Mouse (Mus musculus) forebrain, embryonic 13.5 days (tissue): ENCODE measurements around the gene Gm26741. TPM values are rescaled to one million over a fixed set of nuclear protein-coding genes. Genes with fewer than 3 reads are reported as not detected.
"Not testable (repeated sequence)": the region's sequence is repeated elsewhere in the genome, so short reads cannot be mapped to it uniquely, and the experiment has no call there.

Source experiments
- ATAC-seq: fragments of 200-750 bp; cut with Nextera tagmentation; 2 replicates; pipeline ENCODE4 v1.8.0; 2017
- H3K27ac ChIP-seq: fragments of 300-500 bp; sonication (generic); 2 replicates; pipeline ENCODE4 v1.5.1; 2015; ENCODE audit warnings: inconsistent platforms, mild to moderate bottlenecking, moderate library complexity
- H3K27me3 ChIP-seq: fragments of 300-500 bp; sonication (generic); 2 replicates; pipeline ENCODE4 v1.6.1; 2015; ENCODE audit warnings: mild to moderate bottlenecking, inconsistent platforms
- H3K36me3 ChIP-seq: fragments of 300-500 bp; sonication (generic); 2 replicates; pipeline ENCODE4 v1.6.1; 2015; ENCODE audit warnings: mild to moderate bottlenecking, inconsistent platforms; ENCODE audit not compliant: poor library complexity, severe bottlenecking
- H3K4me1 ChIP-seq: fragments of 300-500 bp; sonication (generic); 2 replicates; pipeline ENCODE4 v1.6.1; 2015; ENCODE audit warnings: inconsistent platforms
- H3K4me2 ChIP-seq: fragments of 300-500 bp; sonication (generic); 2 replicates; pipeline ENCODE4 v1.6.1; 2015; ENCODE audit warnings: inconsistent platforms, mild to moderate bottlenecking, moderate library complexity
- H3K4me3 ChIP-seq: fragments of 300-500 bp; sonication (generic); 2 replicates; pipeline ENCODE4 v1.5.1; 2015; ENCODE audit warnings: mild to moderate bottlenecking, inconsistent platforms
- H3K9ac ChIP-seq: fragments of 300-500 bp; sonication (generic); 2 replicates; pipeline ENCODE4 v1.6.1; 2015; ENCODE audit warnings: mild to moderate bottlenecking, inconsistent platforms
- H3K9me3 ChIP-seq: fragments of 300-500 bp; sonication (generic); replicated peaks from 2 replicates; pipeline ENCODE4 v1.6.1; 2016; ENCODE audit warnings: inconsistent platforms
- WGBS: fragments of 180-500 bp; shearing (Covaris S2); methylation state at CpG from one replicate; pipeline ENCODE4 v1.1.7; 2015; 5-methylcytosine and 5-hydroxymethylcytosine counted together
- polyA plus RNA-seq: library from polyadenylated mRNA; unstranded; fragments of >200 nt; fragmentation: Nextera tagmentation; extraction: Ambion mirVana; gene quantifications from 2 replicates; pipeline ENCODE4 v1.2.1, GENCODE M21; 2015

The Gm26741 gene
- polyA plus RNA-seq = not detected in 2 replicates

GRCm38 (mm10) chr10:52358467-52358866, at the start of gene Gm26741:
TSS of gene Gm26741 (plus strand) at chr10:52358767.
- Histone ChIP-seq H3K4me3 (no peak within 1 kb of the TSS), H3K4me2 (no peak within 1 kb of the TSS), H3K9me3 (no peaks in the 10 kb centered on the region), H3K9ac (no peak within 1 kb of the TSS), H3K27me3 (no peaks in the 10 kb centered on the region), H3K4me1 (no peaks in the 10 kb centered on the region), H3K36me3 (peaks cover 10% of the 10 kb centered on the region), H3K27ac (no peak within 1 kb of the TSS)
- WGBS = 87% methylated on average over 2 of the region's 2 CpGs
- ATAC-seq = no peak

GRCm38 (mm10) chr10:52309196-52309595, 49.4 kb upstream of the Gm26741 start:
- H3K9ac ChIP-seq = no peak overlapping the region
- no peaks in the 10 kb centered on the region for H3K27me3 ChIP-seq
- H3K9me3 ChIP-seq = no peaks in the 10 kb centered on the region
- no peak overlapping the region for H3K4me2 ChIP-seq
- WGBS = 93% methylated on average over 8 of the region's 8 CpGs
- H3K36me3 ChIP-seq = peaks cover 30% of the 10 kb centered on the region
- H3K27ac ChIP-seq = no peak overlapping the region
- no peak overlapping the region for H3K4me3 ChIP-seq
- no peaks in the 10 kb centered on the region for H3K4me1 ChIP-seq
- ATAC-seq = no peak

DNA sequence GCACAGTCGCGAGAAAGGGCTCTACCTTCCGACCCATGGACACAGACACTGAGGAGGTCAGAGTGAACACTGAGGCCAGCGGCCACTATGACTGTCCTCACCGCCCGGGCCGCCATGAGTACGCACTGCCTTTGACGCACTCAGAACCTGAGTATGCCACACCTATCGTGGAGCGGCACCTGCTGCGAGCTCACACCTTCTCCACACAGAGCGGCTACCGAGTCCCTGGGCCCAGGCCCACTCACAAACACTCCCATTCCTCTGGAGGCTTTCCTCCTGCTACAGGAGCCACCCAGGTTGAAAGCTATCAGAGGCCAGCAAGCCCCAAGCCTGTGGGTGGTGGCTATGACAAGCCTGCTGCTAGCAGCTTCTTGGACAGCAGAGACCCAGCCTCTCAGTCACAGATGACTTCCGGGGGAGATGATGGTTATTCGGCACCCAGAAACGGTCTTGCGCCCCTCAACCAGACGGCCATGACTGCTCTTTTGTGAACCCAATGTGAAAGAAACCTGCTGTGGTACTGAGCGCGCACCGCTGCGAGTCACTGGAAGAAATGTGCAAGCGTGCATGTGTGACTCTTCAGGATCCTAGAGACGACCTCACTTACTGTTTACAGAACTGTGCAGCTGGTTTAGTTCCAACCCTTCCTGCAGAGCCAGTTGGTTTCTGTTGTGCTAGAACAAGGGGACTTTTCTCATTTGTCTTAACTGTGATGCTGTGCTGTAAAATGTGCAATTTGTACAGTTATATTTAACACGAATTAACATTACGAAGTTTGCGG, 38.9 kb upstream of the Gm26741 start:
- Histone ChIP-seq H3K27ac (no peak overlapping the region), H3K27me3 (no peaks in the 10 kb centered on the region), H3K4me3 (no peak overlapping the region), H3K9ac (no peak overlapping the region), H3K4me2 (no peak overlapping the region), H3K9me3 (no peaks in the 10 kb centered on the region), H3K4me1 (no peaks in the 10 kb centered on the region), H3K36me3 (peaks cover 24% of the 10 kb centered on the region)
- ATAC-seq = no peak
- 95% methylated on average over 28 of the region's 28 CpGs for WGBS

- WGBS = 95% methylated on average over 3 of the region's 3 CpGs
- Histone ChIP-seq H3K9me3 (no peaks in the 10 kb centered on the region), H3K27me3 (no peaks in the 10 kb centered on the region), H3K27ac (no peak overlapping the region), H3K36me3 (peaks cover 21% of the 10 kb centered on the region), H3K9ac (no peak overlapping the region), H3K4me2 (no peak overlapping the region), H3K4me3 (no peak overlapping the region), H3K4me1 (no peaks in the 10 kb centered on the region)
- no peak for ATAC-seq
These were observed 36.6 kb upstream of the Gm26741 start for GRCm38 (mm10) chr10:52321918-52322317.

DNA sequence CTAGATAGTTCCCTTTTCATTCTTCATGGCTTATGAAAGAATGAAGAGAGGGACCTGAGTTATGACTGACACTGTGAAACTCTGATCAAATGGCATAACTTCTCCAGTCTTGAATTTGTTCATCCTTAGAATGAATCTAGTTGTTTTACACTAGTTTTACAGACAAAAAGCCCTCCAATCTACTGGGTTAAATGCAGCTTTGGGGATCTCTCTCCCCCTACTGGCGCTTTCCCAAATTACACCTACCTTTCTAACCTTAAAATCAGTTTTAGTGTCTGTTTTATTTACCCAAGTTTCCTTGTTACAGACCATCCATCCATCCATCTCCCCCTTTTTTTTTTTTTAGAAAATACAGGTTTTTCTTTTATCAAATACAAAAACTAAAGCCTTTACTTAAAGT, 27.6 kb upstream of the Gm26741 start:
- H3K36me3 ChIP-seq = peaks cover 14% of the 10 kb centered on the region
- WGBS = 0% methylated on average over 1 of the region's 1 CpGs
- no peak overlapping the region for H3K4me2 ChIP-seq
- H3K4me1 ChIP-seq = no peaks in the 10 kb centered on the region
- no peaks in the 10 kb centered on the region for H3K9me3 ChIP-seq
- ATAC-seq = no peak
- H3K27me3 ChIP-seq = no peaks in the 10 kb centered on the region
- no peak overlapping the region for H3K27ac ChIP-seq
- no peak overlapping the region for H3K4me3 ChIP-seq
- H3K9ac ChIP-seq = no peak overlapping the region

DNA sequence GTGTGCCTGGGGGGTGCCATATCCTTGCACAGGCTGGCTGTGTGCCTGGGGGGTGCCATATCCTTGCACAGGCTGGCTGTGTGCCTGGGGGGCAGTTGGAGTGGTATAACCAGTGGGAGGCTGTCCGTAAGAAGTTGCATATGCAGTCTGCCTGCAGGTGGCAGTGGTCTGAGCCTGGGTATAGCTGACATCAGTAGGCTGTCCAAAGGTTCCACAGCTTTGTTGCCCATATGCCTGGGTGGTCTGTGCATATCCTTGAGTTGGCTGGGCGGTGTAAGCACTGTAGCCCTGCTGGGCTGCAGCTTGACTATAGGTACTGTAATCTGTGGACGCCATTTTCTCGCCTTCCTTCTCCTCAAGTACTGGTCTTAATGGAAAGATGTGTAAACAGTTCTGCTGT, 15.2 kb upstream of the Gm26741 start:
- H3K27ac ChIP-seq, H3K4me1 ChIP-seq, H3K27me3 ChIP-seq, H3K9ac ChIP-seq, H3K4me3 ChIP-seq, H3K9me3 ChIP-seq, H3K4me2 ChIP-seq: not testable (repeated sequence)
- 0 out of 2 replicates have a peak, but pooled peaks have one; percentile 27 for ATAC-seq
- 92% methylated on average over 4 of the region's 4 CpGs for WGBS
- H3K36me3 ChIP-seq = peaks cover 70% of the 10 kb centered on the region

- no peak for ATAC-seq
- Histone ChIP-seq H3K36me3 (peaks cover 38% of the 10 kb centered on the region), H3K9me3 (no peaks in the 10 kb centered on the region), H3K9ac (no peak overlapping the region), H3K27me3 (no peaks in the 10 kb centered on the region), H3K4me2 (no peak overlapping the region), H3K4me3 (no peak overlapping the region), H3K27ac (no peak overlapping the region), H3K4me1 (no peaks in the 10 kb centered on the region)
- 75% methylated on average over 9 of the region's 9 CpGs for WGBS
These were observed 5.4 kb upstream of the Gm26741 start for GRCm38 (mm10) chr10:52353184-52353583.

- Histone ChIP-seq H3K4me1 (no peaks in the 10 kb centered on the region), H3K9ac (no peak overlapping the region), H3K27ac (no peak overlapping the region), H3K4me3 (no peak overlapping the region), H3K4me2 (no peak overlapping the region), H3K36me3 (peaks cover 8% of the 10 kb centered on the region; the same call in 1 of the 2 replicates), H3K27me3 (no peaks in the 10 kb centered on the region), H3K9me3 (no peaks in the 10 kb centered on the region)
- no peak for ATAC-seq
- 96% methylated on average over 4 of the region's 4 CpGs for WGBS
These were observed 1.7 kb downstream of the Gm26741 start for GRCm38 (mm10) chr10:52360241-52360735.

DNA sequence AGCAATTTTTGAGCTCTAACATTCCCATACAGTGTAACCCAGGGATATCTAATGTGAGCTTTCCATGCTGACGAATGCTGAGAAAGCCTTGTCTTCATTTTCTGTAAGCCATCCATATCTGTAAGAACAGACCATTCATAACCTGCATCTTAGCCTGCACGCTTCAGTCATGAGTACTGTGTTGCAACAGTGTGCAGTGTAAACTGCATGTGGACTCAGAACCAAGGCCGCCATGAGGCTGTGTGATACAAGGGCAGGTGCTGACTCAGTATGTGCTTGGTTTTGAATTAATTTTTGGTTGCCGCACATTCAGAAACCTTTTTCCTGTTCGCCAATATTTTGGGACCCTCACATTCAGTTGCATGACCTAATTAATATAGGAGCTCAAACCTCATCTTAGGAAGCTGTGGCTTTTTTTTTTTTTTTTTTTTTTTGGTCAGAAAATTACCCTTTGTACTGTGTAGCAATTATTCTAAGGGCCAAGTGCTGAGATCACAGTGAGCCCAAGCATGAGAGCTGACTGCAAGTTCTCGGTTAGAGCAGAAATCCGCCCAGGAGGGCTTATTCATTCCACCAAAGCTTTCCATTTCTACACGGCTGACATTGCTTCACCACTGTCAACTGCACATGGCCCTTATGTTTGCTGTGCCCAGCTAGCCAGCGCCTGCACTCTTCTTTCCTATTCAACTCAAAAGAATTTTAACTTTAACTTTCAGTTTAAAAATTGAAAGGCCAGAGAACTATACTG, 2.5 kb downstream of the Gm26741 start:
- no peak overlapping the region for H3K27ac ChIP-seq
- H3K36me3 ChIP-seq = peaks cover 8% of the 10 kb centered on the region; the same call in 1 of the 2 replicates
- no peaks in the 10 kb centered on the region for H3K4me1 ChIP-seq
- no peak overlapping the region for H3K4me2 ChIP-seq
- H3K9ac ChIP-seq = no peak overlapping the region
- H3K27me3 ChIP-seq = no peaks in the 10 kb centered on the region
- 87% methylated on average over 9 of the region's 9 CpGs for WGBS
- no peak for ATAC-seq
- no peaks in the 10 kb centered on the region for H3K9me3 ChIP-seq
- H3K4me3 ChIP-seq = no peak overlapping the region

- Histone ChIP-seq H3K9ac (no peak overlapping the region), H3K4me1 (no peaks in the 10 kb centered on the region), H3K9me3 (no peaks in the 10 kb centered on the region), H3K27me3 (no peaks in the 10 kb centered on the region), H3K4me3 (no peak overlapping the region), H3K27ac (no peak overlapping the region), H3K4me2 (no peak overlapping the region), H3K36me3 (no peaks in the 10 kb centered on the region)
- ATAC-seq = no peak
- WGBS = 89% methylated on average over 4 of the region's 4 CpGs
These were observed 9.8 kb downstream of the Gm26741 start for GRCm38 (mm10) chr10:52368376-52368775.

DNA sequence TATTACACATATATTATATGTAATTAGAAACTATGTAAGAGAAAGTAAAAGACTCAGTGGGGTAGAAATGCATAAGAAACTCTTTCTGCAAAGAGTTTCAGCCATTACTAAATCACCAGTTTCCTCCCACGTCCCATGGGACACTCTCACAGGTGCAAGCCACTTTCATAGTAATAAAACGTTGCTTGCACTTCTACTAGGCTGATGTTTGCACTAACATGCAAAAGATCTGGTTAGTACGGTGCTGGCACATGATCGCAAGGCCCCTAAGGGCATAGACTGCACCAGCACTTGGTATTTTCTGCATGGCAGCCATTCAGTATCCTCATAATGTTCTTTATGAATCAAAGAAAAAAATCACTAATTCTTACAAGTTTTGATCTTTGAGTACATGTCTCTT, 15.3 kb downstream of the Gm26741 start:
- H3K9me3 ChIP-seq = no peaks in the 10 kb centered on the region
- no peak overlapping the region for H3K27ac ChIP-seq
- no peaks in the 10 kb centered on the region for H3K27me3 ChIP-seq
- H3K36me3 ChIP-seq = no peaks in the 10 kb centered on the region
- 84% methylated on average over 4 of the region's 4 CpGs for WGBS
- H3K4me2 ChIP-seq = no peak overlapping the region
- H3K4me3 ChIP-seq = no peak overlapping the region
- H3K9ac ChIP-seq = no peak overlapping the region
- ATAC-seq = no peak
- peaks cover 10% of the 10 kb centered on the region; the same call in 1 of the 2 replicates for H3K4me1 ChIP-seq

- no peaks in the 10 kb centered on the region for H3K36me3 ChIP-seq
- no peaks in the 10 kb centered on the region for H3K27me3 ChIP-seq
- no peak for ATAC-seq
- H3K4me1 ChIP-seq = peaks cover 18% of the 10 kb centered on the region
- H3K4me3 ChIP-seq = no peak overlapping the region
- H3K9me3 ChIP-seq = no peaks in the 10 kb centered on the region
- no peak overlapping the region for H3K27ac ChIP-seq
- H3K9ac ChIP-seq = no peak overlapping the region
- no peak overlapping the region for H3K4me2 ChIP-seq
These were observed 16.1 kb downstream of the Gm26741 start for GRCm38 (mm10) chr10:52374651-52375050.
